Mouse (Mus musculus) ES-Bruce4 (cell line): ENCODE measurements around the gene Rbm43. TPM values are rescaled to one million over a fixed set of nuclear protein-coding genes. Genes with fewer than 3 reads are reported as not detected.

Experiments used
- H3K27ac ChIP-seq: 2 replicates; pipeline ENCODE4 v1.5.1; 2012; ENCODE audit warnings: low read length, inconsistent platforms; ENCODE audit not compliant: insufficient read depth
- H3K27me3 ChIP-seq: 2 replicates; pipeline ENCODE4 v1.6.1; 2012; ENCODE audit warnings: mild to moderate bottlenecking, low read length, inconsistent platforms; ENCODE audit not compliant: control insufficient read depth, poor library complexity, insufficient read depth, severe bottlenecking
- H3K36me3 ChIP-seq: 2 replicates; pipeline ENCODE4 v1.6.1; 2012; ENCODE audit warnings: inconsistent platforms, mild to moderate bottlenecking, low read length, moderate library complexity; ENCODE audit not compliant: control insufficient read depth, poor library complexity, insufficient read depth, severe bottlenecking
- H3K4me1 ChIP-seq: one replicate; pipeline ENCODE4 v1.8.1; 2011; ENCODE audit warnings: low read length; ENCODE audit not compliant: control insufficient read depth, insufficient read depth
- H3K4me3 ChIP-seq: 2 replicates; pipeline ENCODE4 v1.5.1; 2011; ENCODE audit warnings: low read depth, mild to moderate bottlenecking, low read length
- H3K9ac ChIP-seq: 2 replicates; pipeline ENCODE4 v1.6.1; 2012; ENCODE audit warnings: low read depth, mild to moderate bottlenecking, inconsistent platforms; ENCODE audit not compliant: poor library complexity, severe bottlenecking
- H3K9me3 ChIP-seq: replicated peaks from 2 replicates; pipeline ENCODE4 v1.6.1; 2012; ENCODE audit warnings: mild to moderate bottlenecking, low read length, inconsistent platforms; ENCODE audit not compliant: control insufficient read depth, poor library complexity, insufficient read depth, severe bottlenecking
- CTCF ChIP-seq: IDR thresholded peaks from one replicate; pipeline ENCODE4 v1.8.1; 2011; ENCODE audit warnings: low read depth, low read length
- EP300 ChIP-seq: IDR thresholded peaks from 2 replicates; pipeline ENCODE4 v1.6.1; 2011; ENCODE audit warnings: low read depth, low read length; ENCODE audit not compliant: insufficient read depth
- POLR2A ChIP-seq: IDR thresholded peaks from one replicate; pipeline ENCODE4 v1.8.1; 2011; ENCODE audit warnings: low read length; ENCODE audit not compliant: insufficient read depth
- polyA plus RNA-seq: library from polyadenylated mRNA; stranded (reverse); fragments of >200 nt; gene quantifications from 2 replicates; pipeline ENCODE4 v1.2.4, GENCODE M21; 2011; ENCODE audit warnings: low read depth; ENCODE audit not compliant: missing spikeins, insufficient read depth, insufficient read length

Rbm43 gene
- polyA plus RNA-seq, 1 experiment, result 4.3 TPM

GRCm38 (mm10) chr2:51941832-51942231 lies 6.9 kb upstream of the Rbm43 start:
- Histone ChIP-seq H3K4me1 (no peaks in the 10 kb centered on the region), H3K9me3 (peaks cover 3% of the 10 kb centered on the region; the same call in 1 of the 2 replicates), H3K27me3 (no peaks in the 10 kb centered on the region), H3K4me3 (no peak overlapping the region), H3K27ac (no peak overlapping the region), H3K9ac (no peak overlapping the region), H3K36me3 (no peaks in the 10 kb centered on the region)
- TF ChIP-seq CTCF (no peak), POLR2A (no peak), EP300 (no peak)

DNA sequence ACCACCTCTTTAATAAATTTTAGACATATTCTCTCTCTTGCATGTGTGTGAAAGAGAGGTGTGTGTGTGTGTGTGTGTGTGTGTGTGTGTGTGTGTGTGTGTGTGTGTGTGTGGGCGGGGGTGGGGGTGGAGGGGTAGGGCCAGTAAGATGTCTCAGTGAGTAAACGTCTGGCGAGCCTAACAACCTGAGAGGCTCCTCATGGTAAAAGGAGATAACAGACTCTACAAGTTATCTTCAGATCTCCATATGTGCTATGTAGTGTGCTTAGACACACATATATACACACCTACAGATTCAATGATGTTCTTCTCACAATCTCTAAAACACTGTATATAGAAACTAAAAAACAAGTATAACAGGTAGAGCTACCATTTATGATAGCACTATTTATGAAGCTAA lies 3.8 kb upstream of the Rbm43 start:
- TF ChIP-seq POLR2A (no peak), CTCF (no peak)
- Histone ChIP-seq H3K4me1 (no peaks in the 10 kb centered on the region), H3K36me3 (no peaks in the 10 kb centered on the region), H3K27ac (no peak overlapping the region), H3K27me3 (no peaks in the 10 kb centered on the region), H3K9ac (no peak overlapping the region), H3K4me3 (no peak overlapping the region), H3K9me3 (peaks cover 3% of the 10 kb centered on the region; the same call in 1 of the 2 replicates)

DNA sequence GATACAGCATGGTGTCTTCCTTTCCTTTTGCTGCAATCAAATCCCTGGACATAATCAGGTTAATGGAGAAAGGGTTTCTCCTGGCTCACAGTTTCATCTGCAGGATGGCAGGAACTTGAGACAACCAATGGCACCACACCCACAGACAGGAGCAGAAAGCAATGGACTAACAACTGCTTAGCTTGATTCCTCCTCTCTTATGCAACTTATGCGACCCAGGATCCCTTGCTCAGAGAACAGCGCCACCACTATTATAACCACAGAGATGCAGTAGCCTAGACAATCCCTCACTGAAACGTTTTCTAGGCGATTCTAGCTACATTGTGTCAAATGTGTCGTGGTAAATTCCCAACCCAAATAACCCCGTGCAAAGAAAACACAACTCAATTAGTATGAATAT lies 2.0 kb upstream of the Rbm43 start:
- no peak overlapping the region for H3K9ac ChIP-seq
- no peaks in the 10 kb centered on the region for H3K9me3 ChIP-seq
- H3K27ac ChIP-seq, result no peak overlapping the region
- H3K4me3 ChIP-seq, result no peak overlapping the region
- H3K36me3 ChIP-seq, result no peaks in the 10 kb centered on the region
- TF ChIP-seq POLR2A, result no peak
- TF ChIP-seq CTCF, result no peak
- TF ChIP-seq EP300, result no peak
- H3K27me3 ChIP-seq, result no peaks in the 10 kb centered on the region
- no peaks in the 10 kb centered on the region for H3K4me1 ChIP-seq

GRCm38 (mm10) chr2:51936585-51936984 lies 1.6 kb upstream of the Rbm43 start:
- H3K36me3 ChIP-seq, result no peaks in the 10 kb centered on the region
- H3K9me3 ChIP-seq, result no peaks in the 10 kb centered on the region
- TF ChIP-seq EP300 (no peak), POLR2A (no peak), CTCF (no peak)
- no peak overlapping the region for H3K4me3 ChIP-seq
- no peak overlapping the region for H3K9ac ChIP-seq
- H3K4me1 ChIP-seq, result no peaks in the 10 kb centered on the region
- no peaks in the 10 kb centered on the region for H3K27me3 ChIP-seq
- no peak overlapping the region for H3K27ac ChIP-seq

DNA sequence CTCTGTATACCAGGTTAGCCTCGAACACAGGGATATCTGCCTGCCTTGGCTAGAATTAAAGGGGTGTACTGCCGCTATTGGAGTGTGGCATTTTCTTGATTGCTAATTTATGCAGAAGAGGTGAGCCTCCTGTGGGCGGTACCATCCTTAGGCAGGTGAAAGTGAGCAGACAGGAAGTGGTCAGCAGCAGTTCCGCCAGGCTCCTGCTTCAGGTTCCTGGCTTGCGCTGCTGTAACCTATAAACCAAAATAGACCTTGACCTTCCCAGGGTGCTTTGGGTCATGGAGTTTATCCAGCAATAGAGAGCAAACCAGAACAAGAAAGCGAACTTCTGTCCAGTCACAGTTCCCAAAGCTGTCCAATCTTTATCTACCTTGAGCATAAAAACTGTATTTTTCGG lies 958 bp upstream of the Rbm43 start:
- H3K27me3 ChIP-seq, result no peaks in the 10 kb centered on the region
- no peak overlapping the region for H3K4me3 ChIP-seq
- no peak overlapping the region for H3K27ac ChIP-seq
- H3K36me3 ChIP-seq, result no peaks in the 10 kb centered on the region
- no peak overlapping the region for H3K9ac ChIP-seq
- no peak for TF ChIP-seq CTCF
- TF ChIP-seq POLR2A, result no peak
- TF ChIP-seq EP300, result no peak
- H3K4me1 ChIP-seq, result no peaks in the 10 kb centered on the region
- H3K9me3 ChIP-seq, result no peaks in the 10 kb centered on the region

GRCm38 (mm10) chr2:51933341-51934134 lies 1.4 kb downstream of the Rbm43 start:
- Histone ChIP-seq H3K4me1 (no peaks in the 10 kb centered on the region), H3K4me3 (no peak overlapping the region), H3K36me3 (no peaks in the 10 kb centered on the region; the same call in 1 of the 2 replicates), H3K27me3 (no peaks in the 10 kb centered on the region), H3K27ac (no peak overlapping the region), H3K9ac (no peak overlapping the region), H3K9me3 (peaks cover 10% of the 10 kb centered on the region)
- TF ChIP-seq EP300 (no peak), POLR2A (no peak), CTCF (no peak)
